ENCODE assay signal across 8 mouse cellular contexts in the genomic region with DNA sequence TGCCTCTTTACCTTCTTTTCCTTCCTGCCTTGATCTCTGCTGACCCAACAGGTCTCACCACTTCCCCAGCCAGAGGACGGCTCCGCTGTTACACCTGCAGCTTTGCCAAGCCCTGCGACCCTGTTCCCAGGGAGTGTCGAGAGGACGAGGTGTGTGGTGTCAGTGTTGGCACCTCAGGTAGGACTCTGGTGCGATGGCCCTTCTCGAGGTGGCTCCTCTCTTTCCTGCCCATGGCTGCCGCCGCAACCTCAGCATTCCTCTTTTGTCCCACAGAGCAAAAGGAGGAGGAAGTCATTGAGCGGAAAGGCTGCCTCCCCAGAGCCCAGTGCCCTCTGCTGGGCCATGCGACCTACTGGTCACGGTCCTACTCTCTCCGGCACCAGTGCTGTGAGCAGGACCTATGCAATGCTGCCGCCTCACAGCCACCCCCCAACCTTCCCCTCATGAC. TPM values are rescaled to one million over a fixed set of nuclear protein-coding genes. Genes with fewer than 3 reads are reported as not detected.
DNase-seq lines count a peak whose midpoint lies in the region; ATAC-seq and TF ChIP-seq lines count a peak whose summit lies in the region.

Gene Ly6g6d (minus strand): TSS at position 280 of the 448 bp plus-strand sequence.

- peak within 1 kb of the TSS; percentile 85 for H3K27ac ChIP-seq in ES-Bruce4 (ENCODE audit: insufficient read depth, low read length)
- no peak within 1 kb of the TSS for H3K27ac ChIP-seq in bone marrow, adult 2 months (ENCODE audit: control insufficient read depth, insufficient read depth, low read depth, low read length, poor library complexity)

- H3K9ac ChIP-seq in ES-Bruce4 (ENCODE audit: low read depth, poor library complexity, severe bottlenecking): peak within 1 kb of the TSS; percentile 58

- H3K4me1 ChIP-seq in ES-Bruce4 (ENCODE audit: control insufficient read depth, insufficient read depth, low read length): peaks cover 2% of the 10 kb centered on the region
- peaks cover 5% of the 10 kb centered on the region; the same call in 1 of the 2 replicates for H3K4me1 ChIP-seq in bone marrow, adult 2 months (ENCODE audit: control insufficient read depth, insufficient read depth, low read length)
- H3K4me1 ChIP-seq in lung, adult 2 months (ENCODE audit: control insufficient read depth, insufficient read depth, low read length): no peaks in the 10 kb centered on the region; the same call in none of the 2 replicates

- H3K4me3 ChIP-seq in ES-Bruce4 (ENCODE audit: low read depth, low read length): peak within 1 kb of the TSS; percentile 57
- peak within 1 kb of the TSS; percentile 4 for H3K4me3 ChIP-seq in bone marrow, adult 2 months (replicated peaks; ENCODE audit: control insufficient read depth, low read depth, low read length)
- peak within 1 kb of the TSS; percentile 67 for H3K4me3 ChIP-seq in lung, adult 2 months (replicated peaks; ENCODE audit: extremely low read depth, low read depth, low read length)

- TF ChIP-seq POLR2A in ES-Bruce4 (IDR thresholded peaks at IDR 0.05; ENCODE audit: insufficient read depth, low read length): no peak
- TF ChIP-seq POLR2A in bone marrow, adult 2 months (IDR thresholded peaks at IDR 0.05; ENCODE audit: borderline replicate concordance, control insufficient read depth, low read depth, low read length): 0 out of 2 replicates have a peak, but pooled peaks have one; percentile 27
- TF ChIP-seq POLR2A in lung, adult 2 months (IDR thresholded peaks at IDR 0.05; ENCODE audit: borderline replicate concordance, extremely low read depth, low read depth, low read length): peak; percentile 84; the same call in 1 of the 2 replicates

- H3K36me3 ChIP-seq in ES-Bruce4 (ENCODE audit: control insufficient read depth, insufficient read depth, low read length, poor library complexity, severe bottlenecking): no peaks in the 10 kb centered on the region

- no peak for DNase-seq in gonadal fat pad, adult 2 months (ENCODE audit: low read depth)
- DNase-seq in kidney, adult 18-20 months: peak; percentile 80
- peak; percentile 76 for DNase-seq in lung, adult 2 months
- DNase-seq in thymus, postnatal 10 days (ENCODE audit: low spot score in 2 of 2): no peak
- DNase-seq in layer of hippocampus, postnatal 25 days (ENCODE audit: extremely low spot score in 1 of 2, low spot score in 1 of 2): no peak

- H3K9me3 ChIP-seq in ES-Bruce4 (replicated peaks; ENCODE audit: control insufficient read depth, insufficient read depth, low read length, poor library complexity, severe bottlenecking): no peaks in the 10 kb centered on the region

- TF ChIP-seq CTCF in ES-Bruce4 (IDR thresholded peaks at IDR 0.05; ENCODE audit: low read depth, low read length): peak; percentile 34
- peak; percentile 60 for TF ChIP-seq CTCF in bone marrow, adult 2 months (IDR thresholded peaks at IDR 0.05; ENCODE audit: control insufficient read depth, insufficient read depth, low read length)
- peak; percentile 74 for TF ChIP-seq CTCF in lung, adult 2 months (IDR thresholded peaks at IDR 0.05; ENCODE audit: insufficient read depth, low read length)

- ATAC-seq in neutrophil, adult 5-6 weeks (ENCODE audit: extremely low read depth, insufficient number of reproducible peaks, low FRiP score, poor library complexity, severe bottlenecking): peak; percentile 45

- no peak for TF ChIP-seq EP300 in ES-Bruce4 (IDR thresholded peaks at IDR 0.05; ENCODE audit: insufficient read depth, low read depth, low read length)

- H3K27me3 ChIP-seq in ES-Bruce4 (ENCODE audit: control insufficient read depth, insufficient read depth, low read length, poor library complexity, severe bottlenecking): no peaks in the 10 kb centered on the region

- WGBS in bone marrow, adult 2 months: 4% methylated on average over 14 of the region's 14 CpGs
- WGBS in lung, adult 2 months: 7% methylated on average over 14 of the region's 14 CpGs

RNA-seq across cellular contexts. Expression of gene Ly6g6d, which starts in this region (rescaled TPM):
- polyA plus RNA-seq in ES-Bruce4 (2011; ENCODE audit: insufficient read depth, insufficient read length, low read depth, missing spikeins): 1.3 and 1.9 TPM in 2 replicates
- polyA plus RNA-seq in bone marrow, adult 2 months (2011; ENCODE audit: insufficient read depth, insufficient read length, low replicate concordance, missing spikeins): 9.2 and 26.2 TPM in 2 replicates
- 15.7 and 17.2 TPM in 2 replicates for polyA plus RNA-seq in gonadal fat pad, adult 2 months (2012; rRNA removed)
- polyA plus RNA-seq in lung, adult 2 months (2012; rRNA removed): 14.5 and 16.7 TPM in 2 replicates
- total RNA-seq in neutrophil, adult 5-6 weeks (2017): not detected in 2 replicates
- 1 to 10 TPM in 1 of 2 experiments, under 1 TPM in 1; 0.80 to 1.2 TPM for total RNA-seq in layer of hippocampus, postnatal 25 days (2021)

Comparison
In these comparisons a context has a peak if more than half of its experiments do, and no peak if none do; other contexts are left out.
1. Peak in ATAC-seq in neutrophil, adult 5-6 weeks; RNA of the gene not detected or under 1 TPM.
2. H3K4me3 ChIP-seq: peak in every context shown above with its lines; median percentile 67 in lung, adult 2 months; 57 in ES-Bruce4; 4 in bone marrow, adult 2 months.
3. DNase-seq: peak in kidney, adult 18-20 months (single experiment) and lung, adult 2 months (single experiment); none in gonadal fat pad, adult 2 months (single experiment), thymus, postnatal 10 days (0 of 2) and layer of hippocampus, postnatal 25 days (0 of 2).
4. Peak in every context shown above with its lines, with median percentiles within 50 percentile points of each other: CTCF ChIP-seq.